In genomic region chr5:18274352-18274940, GRCm38 (mm10) we compare ENCODE assay signal across 20 mouse cellular contexts.
A peak's percentile ranks its signal among the peaks of the same experiment; 100 is the strongest.
DNase-seq lines count a peak whose midpoint lies in the region; ATAC-seq and TF ChIP-seq lines count a peak whose summit lies in the region.
"Had no signal": no experiment of that assay in that cellular context is flagged by ENCODE, and none has a peak within 500 bp of the region (broad histone marks: within the 10 kb centered on the region; RNA-seq: fewer than 3 reads in every experiment).

No protein-coding gene starts in this region.

- no peak overlapping the region for H3K9ac ChIP-seq in forebrain, embryonic 13.5 days
- no peak overlapping the region for H3K9ac ChIP-seq in forebrain, embryonic 16.5 days (replicated peaks; ENCODE audit: low read depth, low read length)
- H3K9ac ChIP-seq in hindbrain, embryonic 15.5 days: no peak overlapping the region
- H3K9ac ChIP-seq in hindbrain, embryonic 12.5 days: no peak overlapping the region
- H3K9ac ChIP-seq in lung, embryonic 14.5 days: no peak overlapping the region
- no peak overlapping the region for H3K9ac ChIP-seq in limb, embryonic 14.5 days (ENCODE audit: low read depth, low read length, severe bottlenecking)
- H3K9ac ChIP-seq: hindbrain, embryonic 13.5 days had no signal

- peaks cover 9% of the 10 kb centered on the region; the same call in 1 of the 2 replicates for H3K36me3 ChIP-seq in forebrain, embryonic 13.5 days (ENCODE audit: poor library complexity, severe bottlenecking)
- peaks cover 8% of the 10 kb centered on the region for H3K36me3 ChIP-seq in forebrain, embryonic 16.5 days (ENCODE audit: control insufficient read depth, insufficient read depth)
- peaks cover 6% of the 10 kb centered on the region for H3K36me3 ChIP-seq in hindbrain, embryonic 15.5 days
- H3K36me3 ChIP-seq in hindbrain, embryonic 12.5 days: no peaks in the 10 kb centered on the region
- H3K36me3 ChIP-seq in lung, embryonic 14.5 days (ENCODE audit: insufficient read depth): peaks cover 17% of the 10 kb centered on the region; the same call in 1 of the 2 replicates
- peaks cover 9% of the 10 kb centered on the region for H3K36me3 ChIP-seq in limb, embryonic 14.5 days (ENCODE audit: control insufficient read depth, insufficient read depth, low read length)

- no peak for TF ChIP-seq POLR2A in limb, embryonic 14.5 days (IDR thresholded peaks at IDR 0.05; ENCODE audit: borderline replicate concordance, extremely low read depth, insufficient read depth, insufficient read length)

- no peaks in the 10 kb centered on the region for H3K9me3 ChIP-seq in forebrain, embryonic 13.5 days (replicated peaks)
- no peaks in the 10 kb centered on the region for H3K9me3 ChIP-seq in forebrain, embryonic 16.5 days (ENCODE audit: control insufficient read depth, low read length)
- H3K9me3 ChIP-seq in hindbrain, embryonic 15.5 days: no peaks in the 10 kb centered on the region
- no peaks in the 10 kb centered on the region for H3K9me3 ChIP-seq in hindbrain, embryonic 12.5 days (replicated peaks)
- H3K9me3 ChIP-seq in lung, embryonic 14.5 days (ENCODE audit: low read depth, low read length): no peaks in the 10 kb centered on the region
- H3K9me3 ChIP-seq in limb, embryonic 14.5 days (ENCODE audit: control insufficient read depth, low read length): no peaks in the 10 kb centered on the region
- H3K9me3 ChIP-seq: hindbrain, embryonic 13.5 days had no signal

- no peaks in the 10 kb centered on the region for H3K4me1 ChIP-seq in forebrain, embryonic 13.5 days
- H3K4me1 ChIP-seq in forebrain, embryonic 16.5 days (replicated peaks; ENCODE audit: control insufficient read depth, insufficient read depth, low read length): no peaks in the 10 kb centered on the region
- H3K4me1 ChIP-seq in hindbrain, embryonic 15.5 days (replicated peaks): no peaks in the 10 kb centered on the region
- H3K4me1 ChIP-seq in hindbrain, embryonic 12.5 days: no peaks in the 10 kb centered on the region
- no peaks in the 10 kb centered on the region for H3K4me1 ChIP-seq in lung, embryonic 14.5 days (ENCODE audit: insufficient read depth)
- no peaks in the 10 kb centered on the region for H3K4me1 ChIP-seq in limb, embryonic 14.5 days (ENCODE audit: control insufficient read depth, insufficient read depth, low read length)
- H3K4me1 ChIP-seq: hindbrain, embryonic 13.5 days had no signal

- no peak for TF ChIP-seq CTCF in lung, embryonic 14.5 days (IDR thresholded peaks at IDR 0.05; ENCODE audit: low read depth)

- WGBS in forebrain, embryonic 13.5 days: 82% methylated on average over 7 of the region's 7 CpGs
- 67% methylated on average over 7 of the region's 7 CpGs for WGBS in forebrain, embryonic 16.5 days
- WGBS in hindbrain, embryonic 15.5 days: 90% methylated on average over 7 of the region's 7 CpGs
- 86% methylated on average over 7 of the region's 7 CpGs for WGBS in hindbrain, embryonic 12.5 days
- 78% methylated on average over 7 of the region's 7 CpGs for WGBS in lung, embryonic 14.5 days
- WGBS in limb, embryonic 14.5 days: 25% methylated on average over 7 of the region's 7 CpGs

- H3K27ac ChIP-seq in forebrain, embryonic 13.5 days: no peak overlapping the region
- no peak overlapping the region for H3K27ac ChIP-seq in forebrain, embryonic 16.5 days (ENCODE audit: low read length)
- no peak overlapping the region for H3K27ac ChIP-seq in hindbrain, embryonic 15.5 days (replicated peaks)
- H3K27ac ChIP-seq in hindbrain, embryonic 12.5 days: no peak overlapping the region
- no peak overlapping the region for H3K27ac ChIP-seq in lung, embryonic 14.5 days (ENCODE audit: low read depth)
- no peak overlapping the region for H3K27ac ChIP-seq in limb, embryonic 14.5 days (replicated peaks; ENCODE audit: low read depth, low read length)
- H3K27ac ChIP-seq: hindbrain, embryonic 13.5 days; hindbrain, postnatal 0 days had no signal

- ATAC-seq in forebrain, embryonic 13.5 days: peak; percentile 24; the same call in 1 of the 2 replicates
- ATAC-seq in forebrain, embryonic 16.5 days: no peak
- peak; percentile 54; the same call in 1 of the 2 replicates for ATAC-seq in hindbrain, embryonic 15.5 days (ENCODE audit: low FRiP score, low read depth)
- ATAC-seq in hindbrain, embryonic 12.5 days (ENCODE audit: low FRiP score): no peak
- ATAC-seq in lung, embryonic 14.5 days (ENCODE audit: insufficient read depth): no peak
- peak; percentile 57; the same call in 1 of the 2 replicates for ATAC-seq in limb, embryonic 14.5 days (ENCODE audit: low FRiP score, low read depth)
- ATAC-seq: hindbrain, postnatal 0 days; intestine, postnatal 0 days had no signal

- H3K4me2 ChIP-seq in forebrain, embryonic 13.5 days: no peak overlapping the region
- no peak overlapping the region for H3K4me2 ChIP-seq in forebrain, embryonic 16.5 days (ENCODE audit: low read length)
- H3K4me2 ChIP-seq in hindbrain, embryonic 15.5 days: no peak overlapping the region
- H3K4me2 ChIP-seq in hindbrain, embryonic 12.5 days (replicated peaks): no peak overlapping the region
- H3K4me2 ChIP-seq in lung, embryonic 14.5 days: no peak overlapping the region
- no peak overlapping the region for H3K4me2 ChIP-seq in limb, embryonic 14.5 days (replicated peaks; ENCODE audit: low read depth, low read length, severe bottlenecking)
- H3K4me2 ChIP-seq: heart, embryonic 11.5 days; hindbrain, embryonic 13.5 days had no signal

- DNase-seq in lung, embryonic 14.5 days: peak; percentile 7
- no peak for DNase-seq in lung, postnatal 14 days
- peak; percentile 5 for DNase-seq in limb, embryonic 14.5 days (ENCODE audit: low spot score)
- DNase-seq in heart, adult 8-10 months (ENCODE audit: low spot score): no peak
- DNase-seq: adrenal gland, postnatal 10 days; adrenal gland, postnatal 36 days; cerebellum, adult 11 months; cerebellum, adult 2 months; cerebellum, postnatal 10 days; gastrocnemius, postnatal 25 days; heart, adult 18-20 months; kidney, adult 2 months had no signal

- no peak overlapping the region for H3K4me3 ChIP-seq in forebrain, embryonic 13.5 days
- H3K4me3 ChIP-seq in forebrain, embryonic 16.5 days (replicated peaks; ENCODE audit: low read length): no peak overlapping the region
- no peak overlapping the region for H3K4me3 ChIP-seq in hindbrain, embryonic 15.5 days
- no peak overlapping the region for H3K4me3 ChIP-seq in hindbrain, embryonic 12.5 days
- H3K4me3 ChIP-seq in lung, embryonic 14.5 days (ENCODE audit: low read depth, low read length): no peak overlapping the region
- H3K4me3 ChIP-seq in limb, embryonic 14.5 days (replicated peaks; ENCODE audit: low read length): no peak overlapping the region
- H3K4me3 ChIP-seq: hindbrain, embryonic 13.5 days had no signal

- H3K27me3 ChIP-seq in forebrain, embryonic 13.5 days: no peaks in the 10 kb centered on the region
- no peaks in the 10 kb centered on the region for H3K27me3 ChIP-seq in forebrain, embryonic 16.5 days (replicated peaks; ENCODE audit: control insufficient read depth, insufficient read depth, low read length)
- no peaks in the 10 kb centered on the region for H3K27me3 ChIP-seq in hindbrain, embryonic 15.5 days
- H3K27me3 ChIP-seq in hindbrain, embryonic 12.5 days: no peaks in the 10 kb centered on the region
- no peaks in the 10 kb centered on the region for H3K27me3 ChIP-seq in lung, embryonic 14.5 days (ENCODE audit: insufficient read depth, low read length)
- H3K27me3 ChIP-seq in limb, embryonic 14.5 days (ENCODE audit: control insufficient read depth, insufficient read depth, low read length): no peaks in the 10 kb centered on the region
- H3K27me3 ChIP-seq: hindbrain, embryonic 13.5 days had no signal

Comparison
In these comparisons a context has a peak if more than half of its experiments do, and no peak if none do; other contexts are left out.
1. ATAC-seq: peak in forebrain, embryonic 13.5 days (single experiment), hindbrain, embryonic 15.5 days (single experiment) and limb, embryonic 14.5 days (single experiment); none in forebrain, embryonic 16.5 days (single experiment), hindbrain, embryonic 12.5 days (single experiment) and lung, embryonic 14.5 days (single experiment).
2. DNase-seq: peak in lung, embryonic 14.5 days (single experiment) and limb, embryonic 14.5 days (single experiment); none in lung, postnatal 14 days (single experiment) and heart, adult 8-10 months (single experiment).